Mouse (Mus musculus) limb, embryonic 13.5 days (tissue): ENCODE measurements at regions not wholly inside any gene's neighbourhood (a gene's known extent, or its start where the extent isn't known, plus 50 kb on each side); places are given as distances from the start of the nearest gene placed in this dataset.

Experiments
- ATAC-seq: fragments of 200-750 bp; cut with Nextera tagmentation; 2 replicates; pipeline ENCODE4 v1.8.0; 2017; ENCODE audit warnings: low read depth, moderate number of reproducible peaks, moderate TSS enrichment; ENCODE audit not compliant: low FRiP score
- H3K27ac ChIP-seq: fragments of 300-500 bp; sonication (generic); 2 replicates; pipeline ENCODE4 v1.5.1; 2015; ENCODE audit warnings: inconsistent platforms, mild to moderate bottlenecking, moderate library complexity
- H3K27me3 ChIP-seq: fragments of 300-500 bp; sonication (generic); 2 replicates; pipeline ENCODE4 v1.6.1; 2015; ENCODE audit warnings: mild to moderate bottlenecking, inconsistent platforms
- H3K36me3 ChIP-seq: fragments of 300-500 bp; sonication (generic); 2 replicates; pipeline ENCODE4 v1.6.1; 2015; ENCODE audit warnings: inconsistent platforms, mild to moderate bottlenecking, moderate library complexity
- H3K4me1 ChIP-seq: fragments of 300-500 bp; sonication (generic); 2 replicates; pipeline ENCODE4 v1.6.1; 2015; ENCODE audit warnings: inconsistent platforms
- H3K4me2 ChIP-seq: fragments of 300-500 bp; sonication (generic); replicated peaks from 2 replicates; pipeline ENCODE4 v1.6.1; 2015; ENCODE audit warnings: inconsistent platforms, mild to moderate bottlenecking, moderate library complexity
- H3K4me3 ChIP-seq: fragments of 300-500 bp; sonication (generic); 2 replicates; pipeline ENCODE4 v1.5.1; 2015; ENCODE audit warnings: moderate library complexity, mild to moderate bottlenecking, inconsistent platforms
- H3K9ac ChIP-seq: fragments of 300-500 bp; sonication (generic); 2 replicates; pipeline ENCODE4 v1.6.1; 2015; ENCODE audit warnings: mild to moderate bottlenecking, inconsistent platforms
- H3K9me3 ChIP-seq: fragments of 300-500 bp; sonication (generic); 2 replicates; pipeline ENCODE4 v1.6.1; 2016; ENCODE audit warnings: inconsistent platforms
- WGBS: fragments of 180-500 bp; shearing (Covaris S2); methylation state at CpG from one replicate; pipeline ENCODE4 v1.1.7; 2015; 5-methylcytosine and 5-hydroxymethylcytosine counted together

DNA sequence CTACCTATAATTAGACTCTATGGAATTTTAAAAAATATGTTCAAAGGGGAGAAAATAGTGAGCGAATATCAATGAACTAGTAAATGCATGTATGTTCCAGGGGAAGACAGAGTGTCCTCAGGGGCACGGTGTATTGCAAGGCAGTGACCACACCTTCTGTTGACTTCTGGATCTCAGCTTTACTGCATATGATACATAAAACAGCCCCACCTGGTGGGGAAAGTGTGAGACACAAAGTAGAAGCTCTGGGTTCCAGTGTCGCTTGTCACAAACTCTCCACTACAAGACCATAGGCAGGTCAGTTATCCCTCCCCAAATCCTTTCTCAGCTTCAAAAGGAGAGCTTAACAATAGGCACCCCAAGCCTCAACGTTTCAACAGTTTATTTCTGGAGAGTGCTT is 168.8 kb downstream of the Gm11361 start:
- 73% methylated on average over 4 of the region's 4 CpGs for WGBS
- Histone ChIP-seq H3K36me3 (no peaks in the 10 kb centered on the region), H3K27ac (no peak overlapping the region), H3K4me3 (no peak overlapping the region), H3K27me3 (no peaks in the 10 kb centered on the region), H3K9me3 (no peaks in the 10 kb centered on the region), H3K4me1 (peaks cover 8% of the 10 kb centered on the region; the same call in 1 of the 2 replicates), H3K4me2 (no peak overlapping the region), H3K9ac (no peak overlapping the region)
- ATAC-seq: no peak

DNA sequence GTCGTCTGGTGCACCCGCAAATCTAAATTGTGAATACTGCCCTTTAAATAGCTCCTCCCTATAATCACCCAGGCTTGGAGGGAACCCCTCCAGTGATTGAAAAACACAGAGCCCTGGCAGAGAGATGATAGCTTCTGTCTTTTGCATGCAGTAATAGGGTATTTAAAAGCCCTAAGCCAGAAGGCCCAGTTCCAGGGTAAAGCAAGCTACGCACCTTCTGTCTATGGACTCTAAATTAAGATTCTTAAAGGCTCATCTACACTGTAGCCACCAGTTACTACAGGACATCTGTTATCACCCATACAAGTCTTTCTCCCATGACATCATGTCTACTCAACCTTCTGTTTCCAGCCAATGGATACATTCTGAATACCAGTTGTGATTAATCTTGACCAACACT is 167.8 kb downstream of the Gm11361 start:
- H3K4me1 ChIP-seq: peaks cover 9% of the 10 kb centered on the region; the same call in 1 of the 2 replicates
- no peaks in the 10 kb centered on the region for H3K27me3 ChIP-seq
- ATAC-seq: no peak
- H3K4me3 ChIP-seq: no peak overlapping the region
- no peak overlapping the region for H3K27ac ChIP-seq
- H3K4me2 ChIP-seq: no peak overlapping the region
- H3K9me3 ChIP-seq: no peaks in the 10 kb centered on the region
- no peaks in the 10 kb centered on the region for H3K36me3 ChIP-seq
- 44% methylated on average over 3 of the region's 3 CpGs for WGBS
- H3K9ac ChIP-seq: no peak overlapping the region

DNA sequence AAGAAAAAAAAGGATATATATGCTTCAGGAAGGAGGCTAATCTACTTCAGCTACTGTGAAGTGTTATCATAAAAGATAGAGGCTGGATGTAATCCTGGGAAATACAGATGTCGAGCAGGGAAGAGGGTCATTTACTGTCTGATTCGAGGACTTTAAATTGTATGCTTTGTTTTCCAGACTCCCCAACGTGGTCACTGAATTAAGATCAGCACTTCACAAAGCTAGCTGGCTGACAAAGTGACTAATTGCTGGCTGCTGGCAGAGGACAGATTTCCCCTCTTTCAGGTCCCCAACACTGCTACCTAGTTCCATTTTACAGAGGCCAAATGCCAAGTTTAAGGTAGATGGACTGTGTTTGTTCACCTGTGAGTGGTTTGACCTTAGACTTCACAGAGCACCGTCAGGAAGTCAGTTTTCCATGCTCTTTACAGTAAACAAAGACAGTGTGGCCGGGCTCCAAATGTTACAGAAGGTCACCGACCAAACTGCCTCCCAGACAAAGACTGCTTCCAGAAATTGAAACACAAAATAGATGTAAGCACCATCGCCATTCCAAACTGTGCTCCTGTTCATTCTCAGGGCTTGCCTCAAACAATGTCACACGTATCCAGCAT is 167.2 kb downstream of the Gm11361 start:
- H3K4me1 ChIP-seq: peaks cover 15% of the 10 kb centered on the region
- H3K9ac ChIP-seq: no peak overlapping the region
- H3K4me3 ChIP-seq: no peak overlapping the region
- no peaks in the 10 kb centered on the region for H3K9me3 ChIP-seq
- 34% methylated on average over 8 of the region's 8 CpGs for WGBS
- no peaks in the 10 kb centered on the region for H3K36me3 ChIP-seq
- no peak overlapping the region for H3K27ac ChIP-seq
- no peak for ATAC-seq
- H3K27me3 ChIP-seq: no peaks in the 10 kb centered on the region
- H3K4me2 ChIP-seq: no peak overlapping the region

DNA sequence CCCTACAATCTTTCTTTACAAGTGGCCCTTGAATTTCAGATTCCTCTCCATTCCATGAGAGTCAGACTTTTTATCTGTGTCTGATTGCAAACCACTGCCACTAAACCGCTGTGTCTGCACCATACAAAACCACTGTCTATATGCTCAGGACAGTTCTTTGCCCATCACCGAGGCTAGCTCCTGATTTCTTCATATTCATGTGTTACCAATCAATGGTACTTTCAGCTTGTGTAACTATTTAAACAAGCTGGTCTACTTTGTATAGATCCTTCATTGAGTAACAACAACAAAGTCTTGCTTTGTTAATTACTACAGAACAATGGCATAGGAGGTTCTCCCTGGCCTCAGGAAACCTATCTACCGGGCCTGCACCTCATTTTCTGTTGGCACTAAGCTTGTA is 164.0 kb downstream of the Gm11361 start:
- no peak overlapping the region for H3K4me3 ChIP-seq
- no peaks in the 10 kb centered on the region for H3K27me3 ChIP-seq
- peaks cover 47% of the 10 kb centered on the region for H3K4me1 ChIP-seq
- no peak overlapping the region for H3K27ac ChIP-seq
- H3K9me3 ChIP-seq: no peaks in the 10 kb centered on the region
- no peak overlapping the region for H3K9ac ChIP-seq
- no peak for ATAC-seq
- 85% methylated on average over 3 of the region's 3 CpGs for WGBS
- no peak overlapping the region for H3K4me2 ChIP-seq
- H3K36me3 ChIP-seq: no peaks in the 10 kb centered on the region

DNA sequence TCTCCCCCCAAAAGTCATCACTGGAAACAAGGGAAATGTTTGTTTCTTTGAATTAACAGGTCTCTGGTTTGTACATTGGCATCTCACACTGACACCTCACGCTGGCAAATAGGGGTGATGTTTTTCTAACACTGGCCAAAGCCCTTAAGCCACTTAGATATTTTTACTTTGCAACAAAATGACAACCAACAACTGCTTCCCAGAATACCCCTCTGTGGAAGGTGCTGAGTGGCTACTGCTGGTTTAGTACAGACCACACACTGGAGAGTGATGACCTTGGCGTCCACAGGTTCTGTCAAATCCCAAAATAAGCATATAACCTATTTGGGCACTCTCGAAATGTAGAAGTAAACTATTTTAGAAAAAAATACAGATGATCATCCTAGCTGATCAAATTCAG is 163.3 kb downstream of the Gm11361 start:
- no peaks in the 10 kb centered on the region for H3K36me3 ChIP-seq
- no peak for ATAC-seq
- no peak overlapping the region for H3K9ac ChIP-seq
- no peak overlapping the region for H3K27ac ChIP-seq
- no peak overlapping the region for H3K4me3 ChIP-seq
- no peaks in the 10 kb centered on the region for H3K9me3 ChIP-seq
- no peak overlapping the region for H3K4me2 ChIP-seq
- 85% methylated on average over 3 of the region's 3 CpGs for WGBS
- H3K27me3 ChIP-seq: no peaks in the 10 kb centered on the region
- H3K4me1 ChIP-seq: peaks cover 54% of the 10 kb centered on the region

DNA sequence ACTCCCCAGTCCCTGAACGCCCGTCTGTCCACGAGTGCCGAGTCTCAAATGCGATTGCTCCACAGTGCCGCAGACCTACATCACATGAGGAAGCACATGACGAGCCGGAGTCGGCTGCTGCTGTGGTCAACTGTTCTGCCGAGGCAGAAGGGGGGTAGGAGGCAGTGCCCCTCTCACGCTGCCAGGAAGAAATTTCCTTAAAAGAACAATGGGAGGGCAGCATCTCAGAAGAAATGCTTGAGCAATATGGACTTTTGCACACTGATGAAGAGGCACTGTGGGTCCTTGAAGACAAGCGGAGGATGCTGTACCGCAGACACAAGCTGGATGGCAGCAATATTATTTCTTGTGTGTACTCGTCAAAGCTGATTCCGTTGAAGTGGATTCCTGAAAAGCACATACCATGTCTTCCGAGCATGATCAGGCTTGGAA is 162.6 kb downstream of the Gm11361 start:
- H3K4me3 ChIP-seq: peak overlapping the region; percentile 17; the same call in 1 of the 2 replicates

DNA sequence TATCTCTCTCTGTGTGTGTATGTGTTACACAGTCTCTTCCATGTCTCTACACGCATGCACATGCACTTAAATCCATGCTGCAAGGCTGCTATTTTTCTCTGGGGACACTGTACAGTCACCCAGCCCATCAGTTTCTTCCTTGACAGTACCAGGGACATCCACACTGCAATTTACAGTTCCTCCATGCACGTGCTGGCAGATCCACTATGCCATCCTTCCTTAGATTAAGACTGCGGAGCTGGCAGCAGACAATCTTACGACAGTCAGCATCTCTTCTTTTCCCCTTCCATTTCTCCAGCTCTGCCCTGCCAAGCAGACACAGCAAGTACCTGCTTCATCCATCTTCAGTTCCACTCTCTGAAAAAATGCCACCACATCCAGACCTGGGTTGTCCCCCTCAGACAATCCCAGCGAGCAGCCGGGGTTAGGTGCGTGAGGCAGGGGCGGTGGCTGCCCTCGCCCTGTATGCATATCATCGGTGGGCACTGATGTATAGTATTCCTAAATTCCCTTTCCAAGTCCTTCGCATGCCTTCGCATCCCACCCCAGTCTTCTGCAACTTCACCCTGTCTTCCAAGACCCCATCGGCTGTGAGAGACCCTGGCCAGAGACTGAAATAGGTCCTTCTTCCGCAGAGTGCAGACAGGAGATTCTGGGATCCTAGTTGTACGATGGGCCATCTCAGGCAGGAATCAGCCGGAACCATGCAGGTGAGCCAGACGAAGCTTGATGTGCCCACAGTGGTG is 161.8 kb downstream of the Gm11361 start:
- no peak for ATAC-seq
- Histone ChIP-seq H3K27me3 (no peaks in the 10 kb centered on the region), H3K4me2 (peak overlapping the region; percentile 64), H3K9me3 (no peaks in the 10 kb centered on the region), H3K27ac (peak overlapping the region; percentile 98), H3K36me3 (no peaks in the 10 kb centered on the region), H3K4me1 (peaks cover 49% of the 10 kb centered on the region), H3K9ac (peak overlapping the region; percentile 31; the same call in 1 of the 2 replicates), H3K4me3 (peak overlapping the region; percentile 32)
- WGBS: 90% methylated on average over 17 of the region's 17 CpGs

More for the DNA sequence above, 162.6 kb downstream of the Gm11361 start:
- no peak overlapping the region for H3K27ac ChIP-seq
- no peak for ATAC-seq
- H3K27me3 ChIP-seq: no peaks in the 10 kb centered on the region
- no peaks in the 10 kb centered on the region for H3K36me3 ChIP-seq
- H3K9ac ChIP-seq: peak overlapping the region; percentile 48; the same call in 1 of the 2 replicates
- H3K4me2 ChIP-seq: peak overlapping the region; percentile 64
- no peaks in the 10 kb centered on the region for H3K9me3 ChIP-seq
- 48% methylated on average over 16 of the region's 16 CpGs for WGBS
- peaks cover 54% of the 10 kb centered on the region for H3K4me1 ChIP-seq

DNA sequence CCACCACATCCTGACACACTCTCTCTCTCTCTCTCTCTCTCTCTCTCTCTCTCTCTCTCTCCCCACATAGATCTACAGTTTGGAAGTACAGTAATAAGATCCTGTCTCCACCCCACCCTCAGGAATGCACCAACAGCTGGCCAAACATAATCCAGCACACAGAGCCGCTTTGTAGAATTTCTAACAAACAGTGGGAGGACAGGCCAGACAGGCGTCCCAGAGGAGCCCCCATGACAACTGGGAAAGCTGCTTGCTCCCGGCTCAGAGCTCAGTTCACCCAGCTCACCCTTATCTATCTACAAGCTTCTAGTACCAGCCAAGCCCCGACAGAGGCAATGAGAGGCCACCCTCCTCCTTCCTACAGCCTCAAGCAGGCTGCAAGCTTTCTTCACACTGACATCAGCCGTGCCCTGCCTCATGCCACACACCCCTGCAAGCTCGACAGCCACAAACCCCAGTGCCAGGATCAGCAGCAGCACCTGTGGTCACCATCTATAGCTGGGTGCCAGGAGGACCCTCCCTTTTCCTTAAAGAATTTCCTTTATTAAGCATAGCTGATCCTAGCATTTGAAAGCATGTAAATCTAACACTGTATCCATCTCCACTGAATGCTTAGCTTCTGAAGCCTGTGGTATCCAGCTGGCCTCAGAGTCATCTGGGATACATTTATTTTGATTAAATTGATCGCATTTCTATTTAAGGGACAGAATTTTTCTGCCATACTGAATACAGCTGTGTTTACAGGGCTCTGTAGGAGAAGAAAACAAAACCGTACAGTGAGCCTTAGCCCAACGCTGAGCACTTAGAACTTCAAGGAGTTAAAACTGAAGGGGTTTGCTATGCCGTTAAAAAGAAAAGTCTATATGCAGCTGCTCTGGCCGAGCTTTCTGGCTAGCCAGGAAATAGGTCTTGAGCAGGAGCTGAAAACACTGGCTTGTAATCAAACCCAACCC is 160.9 kb downstream of the Gm11361 start:
- H3K36me3 ChIP-seq: no peaks in the 10 kb centered on the region
- no peaks in the 10 kb centered on the region for H3K9me3 ChIP-seq
- peak; percentile 91 for ATAC-seq
- H3K9ac ChIP-seq: peak overlapping the region; percentile 53
- H3K27ac ChIP-seq: peak overlapping the region; percentile 98
- H3K4me2 ChIP-seq: peak overlapping the region; percentile 64
- no peaks in the 10 kb centered on the region for H3K27me3 ChIP-seq
- 5% methylated on average over 11 of the region's 11 CpGs for whole genome bisulfite sequencing
- peak overlapping the region; percentile 32 for H3K4me3 ChIP-seq
- H3K4me1 ChIP-seq: peaks cover 49% of the 10 kb centered on the region

DNA sequence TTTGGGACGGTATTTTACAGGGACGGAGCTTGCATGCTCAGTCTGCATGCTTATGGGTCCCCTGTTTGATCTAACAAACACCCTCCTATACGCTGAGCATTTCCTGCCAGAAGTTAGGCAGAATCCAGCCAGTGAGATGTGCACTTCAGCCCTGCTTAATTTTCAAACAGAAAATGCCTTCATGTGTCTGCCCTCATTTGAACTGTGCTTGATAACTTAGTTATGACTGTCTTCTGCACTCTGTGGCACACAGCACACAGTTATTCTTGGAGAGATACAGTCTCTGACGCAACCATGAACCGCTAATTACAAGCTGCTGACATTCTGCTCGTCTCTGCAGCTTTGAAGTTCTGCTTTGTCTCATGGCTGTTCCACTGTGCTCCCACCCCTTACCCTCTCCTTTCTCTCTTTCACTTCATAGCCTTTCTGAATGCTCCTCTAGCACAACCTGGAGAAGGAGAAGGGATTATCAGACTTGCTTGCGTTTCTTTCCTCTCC is 160.2 kb downstream of the Gm11361 start:
- WGBS: 5% methylated on average over 7 of the region's 7 CpGs
- Histone ChIP-seq H3K4me2 (peak overlapping the region; percentile 64), H3K4me3 (peak overlapping the region; percentile 32), H3K9ac (peak overlapping the region; percentile 46; the same call in 1 of the 2 replicates), H3K27ac (peak overlapping the region; percentile 98), H3K36me3 (no peaks in the 10 kb centered on the region), H3K27me3 (no peaks in the 10 kb centered on the region), H3K4me1 (peaks cover 49% of the 10 kb centered on the region), H3K9me3 (no peaks in the 10 kb centered on the region)
- ATAC-seq: peak; percentile 12

DNA sequence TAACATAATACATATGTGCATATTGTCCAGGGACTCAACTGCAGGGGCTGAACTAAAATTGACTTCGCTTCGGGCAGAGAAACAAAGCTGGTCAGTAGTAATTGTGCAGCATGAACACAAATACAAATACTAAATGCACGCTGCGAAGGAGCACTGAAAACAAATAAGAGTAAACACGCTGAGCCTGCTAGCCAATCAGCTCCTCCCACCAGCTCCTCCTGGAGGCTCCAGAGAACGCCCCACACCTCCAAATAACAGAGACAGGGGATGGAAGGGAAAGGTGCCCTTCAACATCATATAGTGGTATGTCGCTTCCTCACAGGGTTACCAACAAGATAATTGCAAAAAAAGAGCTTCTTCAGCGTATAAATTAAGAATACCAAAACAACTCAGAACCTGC is 159.6 kb downstream of the Gm11361 start:
- Histone ChIP-seq H3K27me3 (no peaks in the 10 kb centered on the region), H3K9me3 (no peaks in the 10 kb centered on the region), H3K36me3 (no peaks in the 10 kb centered on the region), H3K4me1 (peaks cover 49% of the 10 kb centered on the region), H3K27ac (peak overlapping the region; percentile 98), H3K4me2 (peak overlapping the region; percentile 64), H3K9ac (peak overlapping the region; percentile 46; the same call in 1 of the 2 replicates), H3K4me3 (peak overlapping the region; percentile 32)
- no peak for ATAC-seq
- WGBS: 29% methylated on average over 8 of the region's 8 CpGs

DNA sequence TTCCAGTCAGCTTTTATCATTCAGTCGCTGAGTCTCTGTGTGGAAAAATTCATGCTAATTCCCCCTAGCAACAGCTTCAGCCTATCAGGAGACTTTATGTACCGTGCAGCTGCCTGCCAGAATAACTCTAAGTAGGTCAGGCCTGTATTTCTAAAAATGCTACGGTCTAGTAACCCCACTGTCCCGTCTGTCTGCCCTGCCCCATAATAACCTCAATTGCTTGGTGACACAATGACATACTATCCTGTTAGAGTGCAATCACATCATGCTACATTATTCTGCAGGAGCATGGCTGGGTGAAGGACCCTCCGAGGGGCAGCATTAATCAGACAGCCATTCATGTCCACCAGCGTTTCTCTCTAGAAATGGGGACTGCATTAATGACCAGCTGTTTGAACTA is 158.9 kb downstream of the Gm11361 start:
- Histone ChIP-seq H3K27ac (no peak overlapping the region; the same call in 1 of the 2 replicates), H3K4me3 (no peak overlapping the region), H3K4me1 (peaks cover 49% of the 10 kb centered on the region), H3K9me3 (no peaks in the 10 kb centered on the region), H3K27me3 (no peaks in the 10 kb centered on the region), H3K9ac (0 out of 2 replicates have a peak overlapping the region, but pooled peaks have one; percentile 20), H3K4me2 (peak overlapping the region; percentile 64), H3K36me3 (no peaks in the 10 kb centered on the region)
- peak; percentile 25; the same call in 1 of the 2 replicates for ATAC-seq
- 9% methylated on average over 6 of the region's 6 CpGs for WGBS
